Mouse (Mus musculus) testis, adult 2 months (tissue): ENCODE measurements around the gene Dpp6.

Experiments
- CTCF ChIP-seq: fragments of 200-500 bp; IDR thresholded peaks from 2 replicates; pipeline ENCODE4 v1.5.1; 2012; ENCODE audit warnings: low read depth, mild to moderate bottlenecking, inconsistent platforms, low read length, moderate library complexity; ENCODE audit not compliant: control insufficient read depth, insufficient read depth, insufficient replicate concordance
- POLR2A ChIP-seq: fragments of 200-500 bp; IDR thresholded peaks from 2 replicates; pipeline ENCODE4 v1.6.1; 2012; ENCODE audit warnings: low read depth, mild to moderate bottlenecking, inconsistent platforms, low read length, moderate library complexity; ENCODE audit not compliant: control insufficient read depth

DNA sequence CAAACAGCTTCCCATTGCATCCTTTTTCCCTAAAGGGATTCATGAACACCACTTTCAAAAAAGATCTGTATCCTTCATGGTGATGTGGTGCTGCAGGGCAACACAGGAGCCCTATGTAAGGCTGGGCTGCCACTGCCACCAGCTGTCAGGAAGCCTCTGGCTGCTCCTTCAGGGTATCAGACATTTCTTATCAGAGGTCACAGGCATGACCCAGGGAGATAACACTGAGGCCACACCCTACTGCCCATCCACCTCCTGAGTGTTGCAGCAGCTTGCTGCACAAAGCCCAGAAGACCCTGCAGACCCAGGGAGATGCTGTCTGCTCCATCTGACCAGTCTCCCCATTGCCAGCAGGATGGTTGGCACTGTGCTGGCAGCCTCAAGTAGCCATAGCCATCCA is 841.6 kb downstream of the Dpp6 start:
- TF ChIP-seq CTCF (no peak), POLR2A (no peak)
